Mouse (Mus musculus) monocyte, adult 59 days (primary cell): ENCODE measurements around the gene Wdr44. TPM values are rescaled to one million over a fixed set of nuclear protein-coding genes. Genes with fewer than 3 reads are reported as not detected.

Source experiments
- total RNA-seq, 2 experiments: library from RNA; stranded (reverse); gene quantifications; one replicate each; pipeline ENCODE4 v1.2.4; 2023

The Wdr44 gene
- total RNA-seq = 10 to 100 TPM; 22.4 to 27.6 TPM

DNA sequence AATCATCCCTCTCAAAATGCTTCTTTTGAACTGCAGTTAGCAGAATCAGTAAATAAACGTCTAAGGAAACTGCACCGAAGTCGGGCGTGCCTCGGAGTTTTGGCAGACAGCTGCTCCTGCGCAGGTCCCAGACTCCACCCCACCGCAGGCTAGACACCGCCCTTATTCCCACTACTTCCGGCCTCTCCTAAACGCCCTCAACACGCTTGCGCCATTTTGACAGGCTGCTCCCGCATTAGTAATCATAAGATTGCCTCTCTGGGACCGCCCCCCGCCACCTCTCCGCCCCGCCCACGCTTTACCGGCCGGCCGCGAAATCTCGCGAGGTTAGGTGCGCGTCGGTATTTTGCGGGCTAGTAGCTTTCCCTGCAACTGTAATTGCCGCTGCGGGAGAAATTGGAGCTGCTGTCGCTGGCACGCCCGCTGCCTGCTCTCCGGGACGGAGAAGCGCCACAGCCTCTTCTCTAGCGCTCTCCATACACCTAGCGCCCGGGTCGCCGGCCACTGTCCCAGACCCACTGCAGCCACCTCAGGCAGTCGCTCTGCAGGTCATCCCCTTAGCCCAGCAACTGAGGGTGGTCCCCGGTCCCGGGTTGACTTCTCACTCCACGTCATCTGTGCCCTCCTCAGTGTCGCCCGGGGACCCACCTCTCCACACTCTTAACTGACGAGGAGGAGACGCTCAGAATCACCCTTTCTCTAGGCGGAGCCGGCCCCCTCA lies at the start of gene Wdr44:
Gene Wdr44, plus strand, starts transcription at position 330 of the 721 bp plus-strand sequence.

Other genes with a start within 250 kb of the Wdr44 start
- not detected for gene Gm4907, start 189.5 kb downstream of the Wdr44 start, total RNA-seq